Mouse (Mus musculus): Measurements from ENCODE around the gene Ogfod3. TPM values are rescaled to one million over a fixed set of nuclear protein-coding genes. Genes with fewer than 3 reads are reported as not detected.
A peak's percentile ranks its signal among the peaks of the same experiment; 100 is the strongest.

Gene Ogfod3
- total and polyA plus RNA-seq, 2 experiments from 2014 or later: 9.0 to 21.4 TPM

DNA sequence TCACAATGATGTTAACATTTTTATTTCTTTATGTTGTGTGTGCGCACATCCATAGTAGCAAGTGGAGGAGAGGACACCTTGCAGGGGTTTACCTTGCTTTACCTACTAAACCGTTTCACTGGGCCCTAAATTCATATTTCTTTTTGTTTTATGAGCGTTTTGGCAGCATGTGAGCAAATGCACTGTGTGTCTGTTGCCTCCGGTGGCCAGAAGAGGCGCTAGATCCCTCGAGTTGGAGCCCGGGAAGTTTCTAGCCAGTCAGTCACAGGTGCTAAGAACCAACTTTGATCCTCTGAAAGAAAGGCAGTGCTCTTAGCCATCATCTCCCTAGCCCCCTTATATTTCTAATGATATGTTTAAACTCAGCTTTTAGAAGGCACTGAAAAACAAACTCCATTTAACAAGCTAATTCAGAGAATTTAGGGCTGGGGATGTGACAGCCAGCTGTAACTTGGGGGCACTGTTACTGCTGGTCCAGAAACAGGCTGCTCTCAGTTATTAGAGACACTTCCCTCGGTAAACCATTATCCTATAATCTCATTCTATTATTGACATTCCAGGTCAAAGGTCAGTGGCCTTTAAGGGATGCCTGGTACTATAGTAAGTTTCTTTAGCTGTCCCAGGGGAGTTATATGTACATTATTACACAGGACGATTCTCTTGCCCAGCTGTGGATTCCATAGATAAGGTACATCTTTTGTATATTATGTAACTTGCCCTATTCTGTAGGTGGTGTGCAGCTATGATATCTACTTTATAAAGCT lies 31.1 kb upstream of the Ogfod3 start:
- TF ChIP-seq CTCF (IDR thresholded peaks at IDR 0.05; ENCODE audit: low read depth): peak; percentile 59
- 30% methylated on average over 9 of the region's 9 CpGs for WGBS
- peak; percentile 54 for DNase-seq
- Histone ChIP-seq H3K27ac (ENCODE audit: low read depth, low read length) (peak overlapping the region; percentile 86), H3K9ac (0 out of 2 replicates have a peak overlapping the region, but pooled peaks have one; percentile 54), H3K27me3 (ENCODE audit: insufficient read depth, low read length) (no peaks in the 10 kb centered on the region), H3K36me3 (ENCODE audit: insufficient read depth) (peaks cover 12% of the 10 kb centered on the region), H3K4me1 (ENCODE audit: insufficient read depth) (peaks cover 19% of the 10 kb centered on the region), H3K4me2 (ENCODE audit: low read depth) (peak overlapping the region; percentile 56; the same call in 1 of the 2 replicates), H3K9me3 (ENCODE audit: low read length) (no peaks in the 10 kb centered on the region), H3K4me3 (ENCODE audit: low read depth, low read length) (no peak overlapping the region)
- no peak for ATAC-seq

- no peak overlapping the region for H3K4me3 ChIP-seq (ENCODE audit: low read depth, low read length)
- no peaks in the 10 kb centered on the region for H3K36me3 ChIP-seq (ENCODE audit: insufficient read depth)
- no peaks in the 10 kb centered on the region for H3K9me3 ChIP-seq (ENCODE audit: low read length)
- H3K27me3 ChIP-seq (ENCODE audit: insufficient read depth, low read length): no peaks in the 10 kb centered on the region
- H3K4me2 ChIP-seq (ENCODE audit: low read depth): no peak overlapping the region
- no peak for TF ChIP-seq CTCF (IDR thresholded peaks at IDR 0.05; ENCODE audit: low read depth)
- no peak for DNase-seq
- no peak overlapping the region for H3K27ac ChIP-seq (ENCODE audit: low read depth, low read length)
- WGBS: 32% methylated on average over 4 of the region's 4 CpGs
- H3K4me1 ChIP-seq (ENCODE audit: insufficient read depth): peaks cover 20% of the 10 kb centered on the region
- no peak for ATAC-seq
- no peak overlapping the region for H3K9ac ChIP-seq
Observed at GRCm38 (mm10) chr11:121232706-121233105, 28.2 kb upstream of the Ogfod3 start.

GRCm38 (mm10) chr11:121231628-121232291 lies 27.2 kb upstream of the Ogfod3 start:
- Histone ChIP-seq H3K4me1 (ENCODE audit: insufficient read depth) (peaks cover 21% of the 10 kb centered on the region), H3K27me3 (ENCODE audit: insufficient read depth, low read length) (no peaks in the 10 kb centered on the region), H3K9ac (no peak overlapping the region), H3K27ac (ENCODE audit: low read depth, low read length) (no peak overlapping the region), H3K9me3 (ENCODE audit: low read length) (no peaks in the 10 kb centered on the region), H3K4me3 (ENCODE audit: low read depth, low read length) (no peak overlapping the region), H3K4me2 (ENCODE audit: low read depth) (no peak overlapping the region), H3K36me3 (ENCODE audit: insufficient read depth) (peaks cover 2% of the 10 kb centered on the region; the same call in 1 of the 2 replicates)
- ATAC-seq (no peak), DNase-seq (no peak)
- WGBS: 42% methylated on average over 4 of the region's 4 CpGs
- TF ChIP-seq CTCF (IDR thresholded peaks at IDR 0.05; ENCODE audit: low read depth): no peak

DNA sequence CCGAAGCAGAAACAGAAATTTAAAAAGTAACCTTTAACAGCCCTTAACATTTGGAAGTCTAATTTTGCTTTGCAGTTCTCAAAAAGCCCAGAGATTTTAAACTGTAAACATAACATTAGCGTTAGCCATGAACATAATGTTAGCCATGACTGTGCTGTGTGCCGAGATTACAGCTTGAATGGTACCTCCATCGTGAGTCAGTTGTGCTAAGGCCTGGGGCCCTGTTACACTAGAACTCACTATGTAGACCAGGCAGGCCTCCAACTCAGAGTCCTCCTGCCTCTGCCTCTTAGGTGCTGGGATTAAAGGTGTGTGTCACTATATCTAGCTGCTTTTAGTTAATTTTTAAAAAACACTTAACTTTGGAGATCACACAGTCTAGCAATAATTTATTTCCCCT lies 26.7 kb upstream of the Ogfod3 start:
- 62% methylated on average over 4 of the region's 4 CpGs for WGBS
- H3K36me3 ChIP-seq (ENCODE audit: insufficient read depth): peaks cover 7% of the 10 kb centered on the region; the same call in 1 of the 2 replicates

GRCm38 (mm10) chr11:121229018-121229439 lies 24.5 kb upstream of the Ogfod3 start, which contains the start of gene Cybc1:
Cybc1 (minus strand) TSS chr11:121229322.
- H3K27ac ChIP-seq (ENCODE audit: low read depth, low read length): peak within 1 kb of the TSS; percentile 64
- TF ChIP-seq CTCF (IDR thresholded peaks at IDR 0.05; ENCODE audit: low read depth): peak; percentile 36
- peak within 1 kb of the TSS; percentile 66 for H3K4me3 ChIP-seq (ENCODE audit: low read depth, low read length)
- H3K9me3 ChIP-seq (ENCODE audit: low read length): no peaks in the 10 kb centered on the region
- peak; percentile 85 for DNase-seq
- ATAC-seq: peak; percentile 94
- peaks cover 13% of the 10 kb centered on the region for H3K4me1 ChIP-seq (ENCODE audit: insufficient read depth)
- peaks cover 26% of the 10 kb centered on the region for H3K36me3 ChIP-seq (ENCODE audit: insufficient read depth)
- peak within 1 kb of the TSS; percentile 83 for H3K4me2 ChIP-seq (ENCODE audit: low read depth)
- H3K27me3 ChIP-seq (ENCODE audit: insufficient read depth, low read length): no peaks in the 10 kb centered on the region
- H3K9ac ChIP-seq: peak within 1 kb of the TSS; percentile 66
- WGBS: under 1% methylated on average over 23 of the region's 23 CpGs

More for the DNA sequence above, 26.7 kb upstream of the Ogfod3 start:
- Histone ChIP-seq H3K4me3 (ENCODE audit: low read depth, low read length) (no peak overlapping the region), H3K9ac (no peak overlapping the region), H3K4me2 (ENCODE audit: low read depth) (no peak overlapping the region), H3K4me1 (ENCODE audit: insufficient read depth) (peaks cover 18% of the 10 kb centered on the region), H3K9me3 (ENCODE audit: low read length) (no peaks in the 10 kb centered on the region), H3K27me3 (ENCODE audit: insufficient read depth, low read length) (no peaks in the 10 kb centered on the region), H3K27ac (ENCODE audit: low read depth, low read length) (no peak overlapping the region)
- DNase-seq (no peak), ATAC-seq (no peak)
- TF ChIP-seq CTCF (IDR thresholded peaks at IDR 0.05; ENCODE audit: low read depth): no peak

GRCm38 (mm10) chr11:121228129-121229017 lies 23.9 kb upstream of the Ogfod3 start:
- Histone ChIP-seq H3K27me3 (ENCODE audit: insufficient read depth, low read length) (no peaks in the 10 kb centered on the region), H3K4me1 (ENCODE audit: insufficient read depth) (peaks cover 13% of the 10 kb centered on the region), H3K27ac (ENCODE audit: low read depth, low read length) (peak overlapping the region; percentile 64), H3K4me3 (ENCODE audit: low read depth, low read length) (peak overlapping the region; percentile 66), H3K9ac (peak overlapping the region; percentile 66), H3K36me3 (ENCODE audit: insufficient read depth) (peaks cover 33% of the 10 kb centered on the region), H3K9me3 (ENCODE audit: low read length) (no peaks in the 10 kb centered on the region), H3K4me2 (ENCODE audit: low read depth) (peak overlapping the region; percentile 83)
- TF ChIP-seq CTCF (IDR thresholded peaks at IDR 0.05; ENCODE audit: low read depth): no peak
- DNase-seq (no peak), ATAC-seq (no peak; the same call in 1 of the 2 replicates)
- 21% methylated on average over 21 of the region's 21 CpGs for WGBS

All from forebrain, postnatal 0 days (tissue).